Mouse (Mus musculus) embryonic fibroblast, embryonic 13.5 days (primary cell): ENCODE results near the gene Lekr1.

ENCODE experiments used
- CTCF ChIP-seq: IDR thresholded peaks from 2 replicates; pipeline ENCODE4 v1.5.1; 2011; ENCODE audit warnings: mild to moderate bottlenecking, control low read depth, low read length, moderate library complexity, borderline replicate concordance; ENCODE audit not compliant: insufficient read depth
- POLR2A ChIP-seq: IDR thresholded peaks from 2 replicates; pipeline ENCODE4 v1.6.1; 2011; ENCODE audit warnings: low read depth, mild to moderate bottlenecking, control low read depth, low read length, moderate library complexity

- TF ChIP-seq POLR2A = no peak
- TF ChIP-seq CTCF = no peak
These were observed 33.7 kb downstream of the Lekr1 start for GRCm38 (mm10) chr3:65699704-65700103.
